Mouse (Mus musculus) v-Abl transformed pro-B cells (cell line): ENCODE measurements at regions not wholly inside any gene's neighbourhood (a gene's known extent, or its start where the extent isn't known, plus 50 kb on each side); places are given as distances from the start of the nearest gene placed in this dataset.

Source experiments
- in situ Hi-C, 2 experiments: fragments of 400-800 bp; cut with MboI; formaldehyde crosslinking; loops; one replicate each; pipeline ENCODE4 v1.15.1; 2025; ENCODE audit not compliant: unreplicated experiment in 2 of 2

DNA sequence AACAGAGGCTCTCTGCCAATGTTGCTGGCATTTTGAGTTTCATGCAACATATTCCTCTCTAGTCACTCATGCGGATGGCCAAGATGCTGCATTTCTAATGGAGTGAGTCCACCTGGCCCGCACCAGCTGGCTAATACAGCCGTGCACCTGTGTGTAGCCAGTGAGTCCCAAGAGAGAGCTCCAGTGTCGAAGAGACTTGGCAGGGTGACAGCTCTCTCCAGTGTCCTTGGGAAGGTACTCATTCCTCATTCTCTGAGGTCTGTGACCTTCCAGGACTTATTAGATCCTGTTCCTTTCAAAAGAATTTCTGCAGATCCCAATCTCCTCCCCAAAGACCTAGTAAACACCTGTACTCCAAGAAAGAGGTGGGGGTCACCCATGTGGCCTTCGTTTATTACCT is 109.9 kb downstream of the Hs3st3b1 start:
- in situ Hi-C loops, result no loop called here

DNA sequence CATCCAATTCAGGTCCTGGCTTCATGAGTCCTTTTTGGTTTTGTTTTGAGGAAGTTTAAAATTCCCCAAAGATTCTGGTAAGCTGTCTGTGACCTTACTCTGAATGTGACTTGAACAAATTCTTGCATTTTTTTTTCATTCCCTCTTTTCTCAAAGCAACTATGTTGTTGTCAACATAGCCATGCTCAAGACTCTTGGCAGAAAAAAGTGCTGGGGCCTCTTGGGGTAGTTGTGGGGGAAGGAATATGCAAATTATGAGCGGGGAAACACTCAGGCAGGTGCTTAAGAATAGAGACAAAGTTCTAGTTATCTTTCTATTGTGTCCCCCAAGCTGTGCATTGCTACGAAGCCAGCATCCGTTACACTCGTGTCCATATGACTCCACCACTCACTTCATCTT is 99.2 kb downstream of the Hs3st3b1 start:
- in situ Hi-C loops, result no loop called here

- in situ Hi-C loops, result no loop called here
These were observed 94.8 kb downstream of the Hs3st3b1 start for GRCm38 (mm10) chr11:63827271-63827762.

DNA sequence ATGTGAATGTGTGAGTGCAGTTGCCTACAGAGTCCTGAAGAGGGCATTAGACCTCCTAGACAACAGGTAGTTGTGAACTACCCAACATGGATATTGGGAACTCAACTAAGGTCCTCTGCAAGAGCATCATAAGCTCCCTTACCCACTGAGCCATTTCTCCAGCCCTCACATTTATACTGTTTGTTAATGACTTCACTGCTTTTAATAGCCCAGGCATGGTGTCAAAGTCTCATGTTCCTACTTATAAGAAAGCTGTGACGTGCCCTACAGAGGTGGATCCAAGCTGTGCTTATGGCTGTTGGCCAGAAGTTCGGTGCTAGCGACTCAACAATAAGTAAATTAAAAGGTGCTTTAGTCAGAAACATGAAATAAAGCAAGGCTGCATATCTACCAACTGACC is 88.6 kb downstream of the Hs3st3b1 start:
- in situ Hi-C loops, result no loop called here

DNA sequence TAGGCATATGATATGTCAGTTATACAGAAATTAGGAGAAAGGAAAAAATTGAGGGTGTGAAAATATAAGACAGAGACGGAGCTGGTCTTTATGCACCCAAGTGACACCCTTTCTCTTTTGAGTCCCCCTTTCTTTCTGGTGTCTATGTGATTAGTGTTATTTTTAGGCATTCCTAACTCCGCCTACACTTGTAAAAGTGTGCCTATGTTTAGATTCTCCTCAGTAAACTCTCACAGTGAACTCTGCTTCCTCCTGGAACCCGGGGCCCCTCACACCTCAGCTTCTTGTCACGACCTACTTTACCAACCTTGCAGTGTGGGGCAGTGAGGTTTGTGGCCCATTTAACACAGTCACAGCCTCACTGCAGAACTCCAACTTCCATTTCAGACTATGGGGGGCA is 88.0 kb downstream of the Hs3st3b1 start:
- in situ Hi-C loops, result no loop called here

DNA sequence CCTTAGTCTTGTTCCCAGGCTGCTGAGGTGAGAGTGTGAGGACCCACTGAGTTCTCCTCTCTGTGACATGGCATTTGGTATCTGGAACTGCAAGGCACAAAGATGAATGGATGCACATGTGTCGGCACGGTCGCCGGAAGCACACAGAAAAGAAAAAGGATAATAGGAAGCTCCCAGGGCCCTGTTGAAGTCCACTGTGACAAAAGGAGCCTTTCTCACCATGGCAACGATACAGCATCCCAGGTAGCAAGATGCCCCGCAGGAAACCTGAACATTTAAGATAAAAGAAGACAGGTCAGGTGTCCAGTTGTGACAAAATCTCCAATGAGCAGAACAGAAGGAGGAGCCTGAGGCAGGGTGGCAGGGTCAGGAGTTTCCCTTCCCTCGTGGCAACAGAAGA is 87.5 kb downstream of the Hs3st3b1 start:
- in situ Hi-C loops, result no loop called here
